Mouse (Mus musculus): Measurements from ENCODE around the gene Ace2. TPM values are rescaled to one million over a fixed set of nuclear protein-coding genes. Genes with fewer than 3 reads are reported as not detected.

Gene Ace2
- polyA plus RNA-seq, 1 experiment from 2014 or later: 515 TPM

GRCm38 (mm10) chrX:164145463-164146250, 6.5 kb downstream of the Ace2 start:
- H3K4me3 ChIP-seq (ENCODE audit: low read depth, low read length): no peak overlapping the region
- ATAC-seq: peak; percentile 47; the same call in 1 of the 2 replicates
- H3K9me3 ChIP-seq (ENCODE audit: control insufficient read depth): no peaks in the 10 kb centered on the region
- H3K27ac ChIP-seq (ENCODE audit: low read depth, low read length): no peak overlapping the region
- WGBS: 61% methylated on average over 6 of the region's 6 CpGs
- no peak for TF ChIP-seq CTCF (IDR thresholded peaks at IDR 0.05; ENCODE audit: low read depth)
- no peaks in the 10 kb centered on the region for H3K4me1 ChIP-seq (replicated peaks; ENCODE audit: control insufficient read depth, insufficient read depth, low read length)
- no peaks in the 10 kb centered on the region for H3K36me3 ChIP-seq (ENCODE audit: control insufficient read depth, insufficient read depth)
- no peak overlapping the region for H3K9ac ChIP-seq (ENCODE audit: low read depth, low read length)
- no peaks in the 10 kb centered on the region for H3K27me3 ChIP-seq (replicated peaks; ENCODE audit: control insufficient read depth, insufficient read depth, low read length)
- no peak overlapping the region; the same call in 1 of the 2 replicates for H3K4me2 ChIP-seq (replicated peaks; ENCODE audit: low read depth)

- Histone ChIP-seq H3K27me3 (replicated peaks; ENCODE audit: control insufficient read depth, insufficient read depth, low read length) (no peaks in the 10 kb centered on the region), H3K27ac (ENCODE audit: low read depth, low read length) (no peak overlapping the region; the same call in 1 of the 2 replicates), H3K9me3 (ENCODE audit: control insufficient read depth) (no peaks in the 10 kb centered on the region), H3K4me2 (replicated peaks; ENCODE audit: low read depth) (no peak overlapping the region), H3K36me3 (ENCODE audit: control insufficient read depth, insufficient read depth) (no peaks in the 10 kb centered on the region), H3K9ac (ENCODE audit: low read depth, low read length) (no peak overlapping the region), H3K4me1 (replicated peaks; ENCODE audit: control insufficient read depth, insufficient read depth, low read length) (0 out of 2 replicates have a peak, but pooled peaks cover 3% of the 10 kb centered on the region), H3K4me3 (ENCODE audit: low read depth, low read length) (no peak overlapping the region)
- 41% methylated on average over 2 of the region's 2 CpGs for WGBS
- no peak for TF ChIP-seq CTCF (IDR thresholded peaks at IDR 0.05; ENCODE audit: low read depth)
- ATAC-seq: no peak
These were observed 13.6 kb downstream of the Ace2 start for GRCm38 (mm10) chrX:164152703-164153102.

- Histone ChIP-seq H3K4me1 (replicated peaks; ENCODE audit: control insufficient read depth, insufficient read depth, low read length) (0 out of 2 replicates have a peak, but pooled peaks cover 3% of the 10 kb centered on the region), H3K4me2 (replicated peaks; ENCODE audit: low read depth) (no peak overlapping the region), H3K9me3 (ENCODE audit: control insufficient read depth) (no peaks in the 10 kb centered on the region), H3K36me3 (ENCODE audit: control insufficient read depth, insufficient read depth) (no peaks in the 10 kb centered on the region), H3K9ac (ENCODE audit: low read depth, low read length) (no peak overlapping the region), H3K4me3 (ENCODE audit: low read depth, low read length) (no peak overlapping the region), H3K27me3 (replicated peaks; ENCODE audit: control insufficient read depth, insufficient read depth, low read length) (no peaks in the 10 kb centered on the region), H3K27ac (ENCODE audit: low read depth, low read length) (no peak overlapping the region)
- ATAC-seq: no peak
- TF ChIP-seq CTCF (IDR thresholded peaks at IDR 0.05; ENCODE audit: low read depth): no peak
These were observed 14.5 kb downstream of the Ace2 start for GRCm38 (mm10) chrX:164153606-164154005.

GRCm38 (mm10) chrX:164154594-164154993, 15.5 kb downstream of the Ace2 start:
- peak; percentile 64 for ATAC-seq
- 0 out of 2 replicates have a peak, but pooled peaks cover 3% of the 10 kb centered on the region for H3K4me1 ChIP-seq (replicated peaks; ENCODE audit: control insufficient read depth, insufficient read depth, low read length)

GRCm38 (mm10) chrX:164164681-164165080, 25.5 kb downstream of the Ace2 start:
- Histone ChIP-seq H3K4me1 (replicated peaks; ENCODE audit: control insufficient read depth, insufficient read depth, low read length) (no peaks in the 10 kb centered on the region), H3K27ac (ENCODE audit: low read depth, low read length) (no peak overlapping the region), H3K9me3 (ENCODE audit: control insufficient read depth) (no peaks in the 10 kb centered on the region), H3K4me3 (ENCODE audit: low read depth, low read length) (no peak overlapping the region), H3K36me3 (ENCODE audit: control insufficient read depth, insufficient read depth) (no peaks in the 10 kb centered on the region), H3K27me3 (replicated peaks; ENCODE audit: control insufficient read depth, insufficient read depth, low read length) (no peaks in the 10 kb centered on the region), H3K4me2 (replicated peaks; ENCODE audit: low read depth) (no peak overlapping the region), H3K9ac (ENCODE audit: low read depth, low read length) (no peak overlapping the region)
- no peak for ATAC-seq
- WGBS: 84% methylated on average over 1 of the region's 1 CpGs
- no peak for TF ChIP-seq CTCF (IDR thresholded peaks at IDR 0.05; ENCODE audit: low read depth)

More at GRCm38 (mm10) chrX:164154594-164154993, 15.5 kb downstream of the Ace2 start:
- H3K36me3 ChIP-seq (ENCODE audit: control insufficient read depth, insufficient read depth): no peaks in the 10 kb centered on the region
- no peak overlapping the region for H3K4me3 ChIP-seq (ENCODE audit: low read depth, low read length)
- no peak overlapping the region for H3K27ac ChIP-seq (ENCODE audit: low read depth, low read length)
- no peak overlapping the region for H3K9ac ChIP-seq (ENCODE audit: low read depth, low read length)
- WGBS: 56% methylated on average over 5 of the region's 5 CpGs
- no peak for TF ChIP-seq CTCF (IDR thresholded peaks at IDR 0.05; ENCODE audit: low read depth)
- no peaks in the 10 kb centered on the region for H3K27me3 ChIP-seq (replicated peaks; ENCODE audit: control insufficient read depth, insufficient read depth, low read length)
- H3K9me3 ChIP-seq (ENCODE audit: control insufficient read depth): no peaks in the 10 kb centered on the region
- no peak overlapping the region for H3K4me2 ChIP-seq (replicated peaks; ENCODE audit: low read depth)

- Histone ChIP-seq H3K9me3 (ENCODE audit: control insufficient read depth) (no peaks in the 10 kb centered on the region), H3K27ac (ENCODE audit: low read depth, low read length) (no peak overlapping the region), H3K27me3 (replicated peaks; ENCODE audit: control insufficient read depth, insufficient read depth, low read length) (no peaks in the 10 kb centered on the region), H3K4me2 (replicated peaks; ENCODE audit: low read depth) (no peak overlapping the region), H3K9ac (ENCODE audit: low read depth, low read length) (no peak overlapping the region), H3K4me3 (ENCODE audit: low read depth, low read length) (no peak overlapping the region), H3K36me3 (ENCODE audit: control insufficient read depth, insufficient read depth) (no peaks in the 10 kb centered on the region), H3K4me1 (replicated peaks; ENCODE audit: control insufficient read depth, insufficient read depth, low read length) (no peaks in the 10 kb centered on the region)
- TF ChIP-seq CTCF (IDR thresholded peaks at IDR 0.05; ENCODE audit: low read depth): no peak
- ATAC-seq: no peak
- 71% methylated on average over 2 of the region's 2 CpGs for WGBS
These were observed 31.9 kb downstream of the Ace2 start for GRCm38 (mm10) chrX:164171034-164171433.
